Mouse (Mus musculus) stomach, embryonic 14.5 days (tissue): Measurements from ENCODE around the gene Hand2. TPM values are rescaled to one million over a fixed set of nuclear protein-coding genes. Genes with fewer than 3 reads are reported as not detected.
A peak's percentile ranks its signal among the peaks of the same experiment; 100 is the strongest.

Source experiments
- ATAC-seq: fragments of 200-750 bp; cut with Nextera tagmentation; 2 replicates; pipeline ENCODE4 v1.8.0; 2017; ENCODE audit warnings: low read depth, moderate TSS enrichment; ENCODE audit not compliant: insufficient number of reproducible peaks, insufficient read depth, low FRiP score
- H3K27ac ChIP-seq: fragments of 300-500 bp; sonication (generic); 2 replicates; pipeline ENCODE4 v1.5.1; 2014; ENCODE audit warnings: mild to moderate bottlenecking, low read length, moderate library complexity, mixed read lengths
- H3K27me3 ChIP-seq: fragments of 300-500 bp; sonication (generic); 2 replicates; pipeline ENCODE4 v1.6.1; 2014; ENCODE audit warnings: low read length, control low read depth, mixed read lengths; ENCODE audit not compliant: control insufficient read depth, insufficient read depth
- H3K36me3 ChIP-seq: fragments of 300-500 bp; sonication (generic); 2 replicates; pipeline ENCODE4 v1.6.1; 2014; ENCODE audit warnings: mild to moderate bottlenecking, control low read depth, low read length, moderate library complexity, mixed read lengths; ENCODE audit not compliant: control insufficient read depth, insufficient read depth
- H3K4me1 ChIP-seq: fragments of 300-500 bp; sonication (generic); 2 replicates; pipeline ENCODE4 v1.6.1; 2014; ENCODE audit warnings: low read length, control low read depth, mixed read lengths; ENCODE audit not compliant: control insufficient read depth, insufficient read depth
- H3K4me2 ChIP-seq: fragments of 300-500 bp; sonication (generic); replicated peaks from 2 replicates; pipeline ENCODE4 v1.6.1; 2014; ENCODE audit warnings: low read depth, low read length, control low read depth
- H3K4me3 ChIP-seq: fragments of 300-500 bp; sonication (generic); 2 replicates; pipeline ENCODE4 v1.5.1; 2014; ENCODE audit warnings: low read depth, low read length, control low read depth
- H3K9ac ChIP-seq: fragments of 300-500 bp; sonication (generic); replicated peaks from 2 replicates; pipeline ENCODE4 v1.6.1; 2014; ENCODE audit warnings: low read depth, mild to moderate bottlenecking, control low read depth, low read length, moderate library complexity, mixed read lengths
- H3K9me3 ChIP-seq: fragments of 300-500 bp; sonication (generic); 2 replicates; pipeline ENCODE4 v1.6.1; 2016; ENCODE audit warnings: low read depth, low read length, control low read depth; ENCODE audit not compliant: control insufficient read depth
- WGBS: fragments of 180-500 bp; shearing (Covaris S2); extraction: QIAGEN DNeasy Blood & Tissue Kit; methylation state at CpG from one replicate; pipeline ENCODE4 v1.1.7; 2014; 5-methylcytosine and 5-hydroxymethylcytosine counted together
- polyA plus RNA-seq: library from polyadenylated mRNA; unstranded; fragments of >200 nt; fragmentation: Nextera tagmentation; extraction: Ambion mirVana; gene quantifications from 2 replicates; pipeline ENCODE4 v1.2.1, GENCODE M21; 2014

Gene Hand2
- polyA plus RNA-seq, result 17.7 and 18.3 TPM in 2 replicates

DNA sequence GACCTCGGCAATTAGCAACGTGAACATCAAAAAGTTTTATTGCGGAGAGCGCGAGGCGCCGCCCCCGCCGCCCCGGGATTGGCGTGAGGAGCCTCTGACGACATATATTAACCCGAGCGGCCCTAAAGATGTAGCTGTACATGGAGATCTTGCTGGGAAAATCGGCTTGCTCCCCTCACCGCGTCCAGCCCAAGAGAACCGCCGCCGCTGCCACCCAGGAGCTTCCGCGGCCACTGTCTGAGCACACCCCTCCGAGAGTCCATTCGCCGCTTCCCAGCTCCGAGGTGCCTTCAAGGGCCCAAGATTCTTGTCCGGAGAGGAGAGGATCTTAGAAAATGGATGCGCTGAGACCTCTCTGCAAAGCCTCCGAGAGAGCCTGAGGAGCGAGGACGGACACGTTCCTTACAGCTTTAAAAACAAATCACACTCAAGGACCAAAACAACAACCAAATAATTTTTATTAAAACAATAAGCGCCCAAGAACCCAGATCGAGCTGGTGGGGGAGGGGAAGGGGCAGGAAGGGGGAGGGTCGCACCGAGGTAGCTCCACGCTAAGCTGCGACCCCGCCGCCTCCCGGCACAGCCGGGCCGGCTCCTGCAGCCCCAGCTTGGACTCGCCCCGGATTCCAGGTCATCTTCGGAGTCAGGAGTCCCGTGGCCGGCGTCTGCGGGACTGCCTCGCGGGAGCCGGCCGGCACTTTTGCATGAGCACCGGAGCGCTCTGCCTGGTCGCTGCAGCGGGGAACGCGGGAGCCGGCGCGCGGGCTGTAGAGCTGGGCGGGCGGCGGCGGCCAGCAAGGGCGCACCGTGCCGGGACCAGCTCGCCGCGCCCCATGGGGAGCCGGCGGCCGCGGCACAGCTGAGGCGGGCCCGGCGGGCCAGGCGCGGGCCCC lies at the start of gene Hand2:
Gene Hand2, plus strand, starts transcription at position 133 of the 893 bp plus-strand sequence.
- Histone ChIP-seq H3K9ac (peak within 1 kb of the TSS; percentile 95), H3K27ac (peak within 1 kb of the TSS; percentile 95), H3K4me3 (peak within 1 kb of the TSS; percentile 66), H3K36me3 (no peaks in the 10 kb centered on the region; the same call in 1 of the 2 replicates), H3K9me3 (no peaks in the 10 kb centered on the region), H3K27me3 (peaks cover 13% of the 10 kb centered on the region; the same call in 1 of the 2 replicates), H3K4me1 (0 out of 2 replicates have a peak, but pooled peaks cover 3% of the 10 kb centered on the region), H3K4me2 (peak within 1 kb of the TSS; percentile 55)
- WGBS, result under 1% methylated on average over 78 of the region's 83 CpGs
- ATAC-seq, result peak; percentile 62; the same call in 1 of the 2 replicates

- WGBS, result 66% methylated on average over 3 of the region's 3 CpGs
- ATAC-seq, result no peak
- Histone ChIP-seq H3K9ac (no peak overlapping the region), H3K27ac (no peak overlapping the region), H3K4me2 (no peak overlapping the region), H3K27me3 (no peaks in the 10 kb centered on the region), H3K4me1 (no peaks in the 10 kb centered on the region), H3K9me3 (no peaks in the 10 kb centered on the region), H3K36me3 (no peaks in the 10 kb centered on the region), H3K4me3 (no peak overlapping the region)
Observed at GRCm38 (mm10) chr8:57273055-57273454, 47.7 kb upstream of the Hand2 start.

- H3K4me1 ChIP-seq, result no peaks in the 10 kb centered on the region
- H3K27me3 ChIP-seq, result no peaks in the 10 kb centered on the region
- no peak overlapping the region for H3K4me2 ChIP-seq
- no peaks in the 10 kb centered on the region for H3K36me3 ChIP-seq
- ATAC-seq, result no peak
- H3K9ac ChIP-seq, result no peak overlapping the region
- WGBS, result 71% methylated on average over 4 of the region's 4 CpGs
- no peak overlapping the region for H3K27ac ChIP-seq
- no peaks in the 10 kb centered on the region for H3K9me3 ChIP-seq
- H3K4me3 ChIP-seq, result no peak overlapping the region
Observed at GRCm38 (mm10) chr8:57293441-57293840, 27.3 kb upstream of the Hand2 start.

GRCm38 (mm10) chr8:57303513-57303912 lies 17.3 kb upstream of the Hand2 start:
- Histone ChIP-seq H3K9ac (no peak overlapping the region), H3K9me3 (no peaks in the 10 kb centered on the region), H3K36me3 (no peaks in the 10 kb centered on the region), H3K4me2 (no peak overlapping the region), H3K4me3 (no peak overlapping the region), H3K27ac (no peak overlapping the region), H3K27me3 (0 out of 2 replicates have a peak, but pooled peaks cover 5% of the 10 kb centered on the region), H3K4me1 (no peaks in the 10 kb centered on the region)
- no peak for ATAC-seq
- 39% methylated on average over 1 of the region's 1 CpGs for WGBS

GRCm38 (mm10) chr8:57304944-57305343 lies 15.8 kb upstream of the Hand2 start:
- H3K27ac ChIP-seq, result no peak overlapping the region
- H3K4me2 ChIP-seq, result no peak overlapping the region
- H3K4me1 ChIP-seq, result no peaks in the 10 kb centered on the region
- no peaks in the 10 kb centered on the region for H3K36me3 ChIP-seq
- no peak overlapping the region for H3K9ac ChIP-seq
- H3K4me3 ChIP-seq, result no peak overlapping the region
- ATAC-seq, result no peak
- H3K27me3 ChIP-seq, result 0 out of 2 replicates have a peak, but pooled peaks cover 5% of the 10 kb centered on the region
- H3K9me3 ChIP-seq, result no peaks in the 10 kb centered on the region
- 49% methylated on average over 11 of the region's 11 CpGs for WGBS

- Histone ChIP-seq H3K27ac (no peak overlapping the region), H3K27me3 (0 out of 2 replicates have a peak, but pooled peaks cover 5% of the 10 kb centered on the region), H3K4me2 (no peak overlapping the region), H3K9ac (no peak overlapping the region), H3K4me3 (no peak overlapping the region), H3K9me3 (no peaks in the 10 kb centered on the region), H3K4me1 (no peaks in the 10 kb centered on the region), H3K36me3 (no peaks in the 10 kb centered on the region)
- 59% methylated on average over 1 of the region's 1 CpGs for WGBS
- ATAC-seq, result no peak
Observed at GRCm38 (mm10) chr8:57306441-57306840, 14.3 kb upstream of the Hand2 start.

DNA sequence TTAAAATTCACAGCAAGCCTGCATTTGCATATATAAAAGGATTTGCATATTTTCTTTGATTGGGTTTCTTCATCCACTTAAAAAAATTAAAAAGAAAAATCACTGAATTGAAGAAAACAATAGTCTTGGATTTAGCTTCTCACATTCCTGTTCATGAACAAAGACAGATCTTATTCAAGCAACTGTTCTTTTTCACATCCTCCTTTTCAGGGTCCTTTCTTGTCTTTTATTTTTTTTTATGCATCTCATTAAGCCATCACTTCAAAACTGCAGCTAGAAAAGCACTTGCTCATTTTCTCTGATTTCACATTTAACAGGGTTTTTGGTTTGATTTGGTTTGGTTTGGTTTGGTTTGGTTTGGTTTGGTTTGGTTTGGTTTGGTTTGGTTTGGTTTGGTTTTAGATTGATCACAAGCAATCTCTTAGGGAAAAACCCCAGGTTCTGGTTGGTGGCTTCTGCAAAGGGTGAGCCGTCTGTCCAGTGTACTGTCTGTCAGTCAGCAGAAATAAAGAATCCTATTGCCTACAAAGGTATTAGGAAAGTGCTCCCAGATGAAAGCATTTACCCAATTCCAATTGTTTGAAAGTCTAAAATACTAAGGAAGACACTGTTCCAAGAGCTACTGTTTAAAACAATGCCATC lies 10.8 kb upstream of the Hand2 start:
- 0 out of 2 replicates have a peak, but pooled peaks cover 10% of the 10 kb centered on the region for H3K27me3 ChIP-seq
- WGBS, result 56% methylated on average over 1 of the region's 1 CpGs

More for the DNA sequence above, 10.8 kb upstream of the Hand2 start:
- Histone ChIP-seq H3K27ac (no peak overlapping the region), H3K9me3 (no peaks in the 10 kb centered on the region), H3K9ac (no peak overlapping the region), H3K4me2 (no peak overlapping the region), H3K4me1 (no peaks in the 10 kb centered on the region), H3K36me3 (no peaks in the 10 kb centered on the region), H3K4me3 (no peak overlapping the region)
- no peak for ATAC-seq
